Mouse (Mus musculus) forelimb bud, embryonic 11.5 days (tissue): ENCODE results near the gene Ptprm.

Experiments used
- DNase-seq: peaks from one replicate; pipeline ENCODE4 v3.0.0-alpha.2; 2012; ENCODE audit warnings: low read depth, low spot score

The Ptprm gene

DNA sequence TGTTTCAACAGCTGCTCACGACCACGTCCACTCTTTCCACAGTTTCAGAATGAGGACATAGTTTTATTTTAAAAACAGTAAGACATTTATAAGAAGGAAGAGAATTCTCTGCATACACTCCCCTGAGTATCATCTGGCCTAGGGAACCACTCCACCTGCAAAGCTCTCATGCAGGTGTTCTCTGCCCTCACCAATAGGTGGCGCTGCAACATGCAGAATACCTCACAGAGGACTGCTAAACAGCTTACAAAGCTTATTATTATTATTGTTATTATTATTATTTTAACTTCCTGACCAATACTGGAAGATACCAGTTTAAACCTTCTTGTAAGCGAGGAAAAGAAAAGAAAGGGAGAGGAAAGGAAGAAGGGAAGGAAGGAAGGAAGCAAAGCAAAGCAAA is 673.6 kb downstream of the Ptprm start:
- DNase-seq: peak; percentile 51

DNA sequence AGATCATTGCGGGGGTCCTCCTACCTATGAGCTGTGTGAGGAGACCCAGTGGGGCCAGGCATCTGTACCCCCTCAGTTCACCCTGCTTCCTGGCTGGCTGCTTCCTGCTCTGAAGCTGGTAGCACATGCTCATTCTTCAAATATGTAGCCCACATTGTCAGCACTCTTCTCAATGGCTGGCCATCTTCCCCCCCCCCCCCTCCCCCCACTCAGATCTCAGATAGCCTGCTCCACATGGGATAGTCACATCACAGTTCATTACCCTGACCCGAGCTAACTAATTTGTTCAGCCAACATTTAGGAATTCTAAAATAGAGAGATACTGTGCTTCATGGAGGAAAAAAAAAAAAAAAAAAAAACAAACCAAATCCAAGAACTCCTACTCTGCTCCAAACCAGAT is 679.6 kb downstream of the Ptprm start:
- no peak for DNase-seq

DNA sequence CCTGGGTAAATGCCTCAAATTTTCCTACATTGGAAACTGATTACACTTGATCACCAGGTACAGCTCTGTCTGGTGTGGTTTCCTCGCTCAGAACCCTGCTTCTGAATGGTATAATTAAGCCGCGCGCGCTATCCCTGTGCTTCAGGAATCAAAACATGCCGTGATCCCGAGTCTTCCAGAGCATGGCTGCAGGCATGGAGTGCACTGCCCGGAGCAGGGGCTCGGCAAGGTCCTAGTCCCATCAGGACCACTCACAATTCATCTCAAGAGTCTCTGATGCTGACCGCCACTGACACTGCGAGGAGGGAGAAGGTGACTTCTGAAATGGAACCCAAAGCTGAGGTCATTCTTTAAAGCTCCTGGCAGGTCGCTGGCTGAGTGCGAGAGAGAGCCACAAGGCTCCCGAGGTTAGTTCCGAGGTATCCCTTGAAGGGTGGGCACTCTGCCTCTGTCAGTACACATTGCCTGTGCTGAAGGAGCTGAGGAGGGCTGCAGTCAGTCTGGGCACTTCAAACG is 682.5 kb downstream of the Ptprm start:
- DNase-seq: no peak

DNA sequence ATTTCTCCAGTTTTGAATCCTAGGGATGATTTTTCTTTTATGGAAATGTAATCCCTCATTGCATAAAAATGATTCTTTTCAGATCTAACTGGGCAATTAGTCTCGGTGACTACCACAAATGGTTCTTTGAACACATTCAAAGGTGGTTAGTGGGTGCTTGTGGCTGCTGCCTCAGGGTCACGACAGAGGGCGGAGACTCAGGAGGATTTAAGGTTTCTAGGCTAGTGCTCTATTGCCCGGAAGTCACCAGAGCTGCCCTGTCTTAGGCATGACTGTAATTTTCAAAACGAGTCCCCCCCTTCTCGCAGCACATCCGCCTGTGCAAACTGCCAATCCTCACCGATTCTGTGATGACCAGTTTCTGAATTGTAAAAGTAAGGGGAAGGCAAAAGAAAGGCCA is 683.0 kb downstream of the Ptprm start:
- DNase-seq: no peak

DNA sequence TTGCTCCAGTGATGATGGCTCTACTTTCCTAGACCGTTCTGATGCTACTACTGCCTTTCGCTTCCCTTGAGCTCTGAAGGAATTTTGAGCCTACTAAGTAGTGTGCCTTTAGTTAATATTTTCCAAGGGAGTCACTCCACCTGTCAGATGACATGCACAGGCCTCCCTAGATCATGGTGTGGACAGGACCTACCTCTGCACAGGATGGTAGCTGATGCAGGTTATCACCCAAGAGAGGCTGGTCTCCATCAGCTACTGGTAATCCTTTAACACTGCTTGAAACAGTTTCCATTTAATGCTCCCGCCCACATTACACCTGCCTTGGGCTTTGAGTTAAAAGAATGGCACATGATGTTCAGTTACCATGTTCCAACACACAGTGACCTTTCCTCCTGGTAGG is 688.5 kb downstream of the Ptprm start:
- no peak for DNase-seq

DNA sequence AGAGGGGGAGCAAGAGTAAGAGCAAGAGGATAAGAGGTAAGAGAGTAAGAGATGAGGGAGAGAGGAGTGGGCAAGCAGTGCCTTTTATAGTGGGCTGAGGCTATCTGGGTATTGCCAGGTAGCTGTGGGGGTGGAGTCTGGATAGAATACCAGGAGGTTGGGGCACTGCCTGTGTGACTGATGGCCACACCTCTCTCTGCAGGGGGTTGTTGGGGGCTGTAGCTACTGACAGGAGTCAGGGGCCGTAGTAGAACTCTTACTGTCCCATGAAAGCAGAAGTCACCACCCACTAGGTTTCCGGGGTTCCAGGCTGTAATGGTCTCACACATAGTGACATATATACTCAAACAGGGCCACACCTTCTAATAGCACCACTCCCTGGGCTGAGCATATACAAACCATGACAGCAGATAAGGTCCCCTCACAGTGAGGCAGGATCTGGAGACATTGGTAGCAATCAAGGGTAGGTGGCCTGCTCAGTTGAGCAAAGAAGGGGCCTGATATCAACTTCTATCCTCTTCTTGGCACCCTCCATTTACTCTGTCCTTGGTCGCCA is 689.0 kb downstream of the Ptprm start:
- DNase-seq: no peak

DNA sequence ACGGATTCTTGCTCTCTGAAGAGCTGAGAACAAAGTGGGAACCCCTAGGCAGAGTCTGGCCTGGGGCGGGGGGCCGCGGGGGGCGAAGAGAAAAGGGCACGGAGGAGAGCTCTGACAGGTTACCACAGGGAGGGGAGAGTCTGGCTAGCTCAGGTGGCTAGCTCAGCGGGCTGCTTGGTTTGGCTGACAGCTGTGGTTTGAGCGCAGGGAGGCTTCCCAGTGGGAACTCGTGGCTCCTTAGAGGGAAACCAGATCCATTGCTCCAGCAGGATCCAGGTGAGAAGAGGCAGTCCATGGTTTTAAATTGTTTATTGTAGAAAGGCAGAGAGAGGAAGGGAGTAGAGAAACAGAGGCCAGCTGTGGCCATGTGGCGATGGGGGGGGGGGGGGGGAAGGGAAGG is 689.5 kb downstream of the Ptprm start:
- DNase-seq: no peak

DNA sequence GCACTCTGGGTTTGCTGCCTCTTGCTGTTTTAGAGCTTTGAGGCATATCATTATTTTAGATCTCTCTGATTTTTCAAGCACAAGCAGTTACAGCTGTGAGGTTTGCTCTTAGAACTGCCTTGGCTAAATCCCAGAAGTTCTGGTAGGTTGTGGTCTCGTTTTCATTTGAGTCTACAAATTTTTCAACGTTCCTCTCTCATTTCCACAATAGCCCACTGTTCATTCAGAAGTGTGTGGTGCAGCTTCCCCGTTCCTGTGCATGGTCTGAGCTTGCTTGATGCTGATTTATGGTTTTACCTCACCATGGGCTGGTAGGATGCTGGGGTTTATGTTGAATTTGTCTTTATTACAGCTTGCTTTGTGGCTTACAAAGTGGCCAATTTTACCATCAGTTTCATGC is 695.0 kb downstream of the Ptprm start:
- peak; percentile 25 for DNase-seq

DNA sequence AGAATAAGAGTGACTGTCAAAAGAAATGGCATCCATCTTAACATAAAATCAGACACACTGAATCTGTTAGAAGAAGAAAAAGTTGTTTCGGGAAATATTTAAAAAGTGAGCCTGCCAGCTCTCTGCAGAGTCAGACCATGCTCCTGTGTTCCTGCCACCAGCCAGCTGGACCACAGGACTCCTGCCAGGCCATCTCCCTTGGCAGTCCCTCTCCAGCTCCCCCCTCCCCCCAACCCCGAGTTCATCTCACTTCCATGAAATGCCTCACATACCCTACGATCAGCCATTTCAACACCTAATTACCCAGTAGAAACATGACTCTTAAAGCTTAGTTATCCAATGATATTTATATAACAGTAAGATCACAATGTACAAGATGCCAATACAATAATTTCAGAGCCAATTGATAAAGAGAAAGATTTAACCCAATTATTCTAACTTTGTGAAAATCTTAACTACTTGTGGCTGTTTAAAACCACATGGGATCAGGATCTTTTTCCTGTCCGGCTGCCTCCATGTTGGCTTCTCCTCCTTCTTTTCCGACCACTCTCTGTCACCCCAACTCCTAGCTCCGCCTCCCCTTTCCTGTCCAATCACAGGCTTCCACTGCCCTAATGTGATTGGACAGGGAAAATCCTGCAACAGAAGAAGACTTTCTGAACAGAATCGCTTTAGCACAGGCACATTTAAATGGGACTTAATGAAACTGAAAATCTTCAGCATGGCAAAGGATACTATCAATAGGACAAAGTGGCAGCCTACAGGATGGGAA is 716.1 kb downstream of the Ptprm start:
- DNase-seq: no peak

DNA sequence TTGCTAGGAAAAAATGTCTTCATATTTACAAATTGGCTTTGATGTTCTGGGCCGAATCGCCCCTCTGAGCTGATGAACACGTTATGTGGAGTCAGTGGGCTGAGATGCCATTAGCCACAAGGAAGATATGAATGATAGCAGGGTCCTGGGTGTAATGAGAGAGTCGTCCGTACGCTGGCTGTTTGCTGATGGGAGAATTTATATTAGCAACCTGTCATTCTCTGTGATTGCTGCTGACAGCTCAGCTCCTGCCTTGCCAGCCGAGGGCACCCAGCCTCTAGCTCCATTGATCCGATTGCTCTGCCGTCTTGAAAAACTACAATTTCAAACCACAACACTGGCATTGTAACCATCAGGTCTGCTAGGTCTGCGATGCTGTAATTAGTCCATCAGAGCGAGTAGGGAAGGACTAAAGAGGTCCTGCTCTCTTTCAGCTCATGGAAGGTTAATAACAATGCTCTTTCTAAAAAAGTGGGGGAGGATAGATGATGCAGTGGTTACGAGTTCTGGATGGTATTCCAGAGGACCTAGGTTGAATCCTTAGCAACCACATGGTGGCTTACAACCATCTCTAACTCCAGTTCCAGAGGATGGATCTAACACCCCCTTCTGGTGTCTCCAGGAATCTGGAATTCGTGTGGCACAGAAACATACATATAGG is 734.1 kb downstream of the Ptprm start:
- DNase-seq: no peak

DNA sequence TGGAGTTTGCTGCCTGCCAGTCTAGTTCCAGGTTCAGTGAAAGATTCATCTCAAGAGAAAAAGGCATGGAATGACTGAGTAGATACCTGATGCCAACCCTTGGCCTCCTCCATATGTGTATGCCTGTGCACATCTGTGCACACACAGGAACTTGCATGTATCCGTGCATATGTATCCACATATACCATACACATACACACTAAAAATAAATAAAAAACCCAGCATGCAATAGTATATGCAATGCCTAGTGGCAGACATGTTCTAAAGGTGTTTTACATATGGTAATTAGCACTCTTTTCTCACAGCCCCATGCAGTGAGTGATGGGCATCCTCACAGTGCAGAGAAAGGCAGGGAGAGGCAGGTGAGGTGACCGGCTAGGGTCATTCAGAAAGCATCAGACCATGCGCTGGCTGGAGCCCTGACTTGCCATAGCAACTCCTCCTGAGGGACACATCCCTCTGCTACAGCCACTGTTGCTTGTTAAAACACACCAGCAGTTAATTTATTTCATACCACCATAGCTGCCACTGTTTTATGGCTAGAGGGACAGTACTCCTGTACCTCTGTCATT is 734.9 kb downstream of the Ptprm start:
- DNase-seq: no peak
